Mouse (Mus musculus): Measurements from ENCODE around the gene Acad11. TPM values are rescaled to one million over a fixed set of nuclear protein-coding genes. Genes with fewer than 3 reads are reported as not detected.

The Acad11 gene
- polyA plus RNA-seq (2014; fragmentation: Illumina TruSeq; extraction: RNeasy Lipid Tissue Mini Kit (QIAGEN cat#74804)): 27.8 TPM

DNA sequence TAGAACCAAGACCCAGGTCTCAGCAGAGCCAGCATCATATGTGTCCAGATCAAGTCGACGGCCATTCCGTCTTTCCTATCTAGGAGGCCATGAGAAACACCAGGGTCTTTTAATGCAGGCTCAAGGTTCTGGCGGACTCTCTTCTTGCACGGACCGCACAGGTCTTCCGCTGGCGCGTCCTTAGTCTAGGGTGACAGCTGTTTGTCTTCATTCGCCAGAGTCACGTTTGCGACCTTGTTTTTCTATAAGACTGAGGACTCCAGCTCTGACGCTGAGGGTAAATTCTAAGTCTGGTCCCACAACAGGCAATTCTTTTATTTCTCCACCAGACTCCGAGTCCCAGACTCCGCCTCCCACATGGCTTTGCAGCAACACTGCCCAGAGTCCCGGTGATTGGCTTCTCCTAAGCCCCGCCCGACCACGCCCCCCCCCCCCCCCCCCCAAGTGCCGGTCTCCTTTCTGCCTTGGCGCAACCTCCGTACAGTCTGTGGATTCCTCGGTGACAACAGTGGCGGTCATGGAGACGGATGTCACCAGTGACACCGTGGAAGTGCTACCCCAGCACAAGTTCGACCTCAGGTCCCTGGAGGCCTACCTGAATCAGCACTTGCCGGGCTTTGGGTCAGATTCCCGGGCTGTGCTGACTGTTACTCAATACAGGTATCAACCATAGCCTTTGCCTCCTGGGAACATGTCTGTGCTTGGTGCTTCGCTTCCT lies at the start of gene Acad11:
Acad11 (plus strand) TSS at position 134 of the 718 bp plus-strand sequence.

DNA sequence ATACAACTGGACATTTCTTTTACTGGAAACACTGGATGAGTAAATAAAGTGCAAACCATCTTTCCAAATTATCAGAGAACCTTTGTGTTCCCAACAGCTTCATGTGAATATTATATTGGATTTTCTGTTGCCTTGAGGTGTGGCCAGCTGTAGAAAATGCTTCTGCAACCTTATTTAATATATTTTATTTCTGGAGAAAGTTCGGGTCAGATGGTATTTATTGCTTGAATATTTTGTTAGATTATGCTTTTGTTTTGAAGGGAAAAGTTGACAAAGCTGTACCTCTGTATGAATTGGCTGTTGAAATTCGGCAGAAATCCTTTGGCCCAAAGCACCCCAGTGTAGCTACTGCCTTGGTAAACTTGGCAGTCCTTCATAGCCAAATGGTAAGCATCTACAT lies 22.8 kb upstream of the Acad11 start, which contains the start of gene Gm28305:
Gm28305 (plus strand) TSS at position 301 of the 400 bp plus-strand sequence.

DNA sequence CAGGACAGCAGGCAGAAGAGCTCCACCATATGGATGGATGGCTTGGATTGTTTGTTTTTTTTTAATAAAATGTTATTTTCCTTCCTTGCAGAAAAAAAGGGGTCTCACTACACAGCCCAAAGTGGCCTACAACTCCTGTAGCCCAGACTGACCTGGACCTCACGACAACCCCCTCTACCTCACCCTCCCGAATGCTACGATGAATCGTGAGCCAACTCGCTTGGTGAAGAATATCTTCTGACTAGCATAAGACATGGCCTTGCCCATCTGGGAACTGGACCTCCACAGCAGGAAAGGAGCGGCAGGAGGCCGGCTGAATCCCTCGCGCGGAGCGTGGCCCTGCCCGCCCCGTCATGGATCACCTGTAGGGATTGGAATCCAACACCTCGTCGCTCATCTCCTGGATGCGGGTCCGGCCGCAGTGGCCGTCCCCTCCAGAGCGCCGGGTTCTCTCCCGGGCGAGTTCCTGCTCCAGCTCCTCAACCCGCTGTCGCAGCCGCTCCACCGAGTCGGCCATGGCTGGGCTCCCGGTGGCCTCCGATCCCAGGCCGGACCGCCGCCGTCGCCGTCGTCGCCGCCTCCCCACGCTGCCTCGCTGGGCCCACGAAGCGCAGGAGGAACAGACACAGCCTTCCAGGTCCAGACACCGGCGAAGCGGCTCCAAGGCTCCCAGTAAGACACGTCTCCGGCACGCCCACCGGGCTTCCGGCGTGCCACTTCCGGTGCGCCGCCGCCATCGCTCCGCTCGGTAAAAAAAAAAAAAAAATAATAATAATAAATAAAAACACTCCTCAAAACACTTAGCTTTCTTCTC lies 540 bp upstream of the Acad11 start, which contains the start of gene Uba5:
Uba5 (minus strand) TSS at position 705 of the 814 bp plus-strand sequence.

DNA sequence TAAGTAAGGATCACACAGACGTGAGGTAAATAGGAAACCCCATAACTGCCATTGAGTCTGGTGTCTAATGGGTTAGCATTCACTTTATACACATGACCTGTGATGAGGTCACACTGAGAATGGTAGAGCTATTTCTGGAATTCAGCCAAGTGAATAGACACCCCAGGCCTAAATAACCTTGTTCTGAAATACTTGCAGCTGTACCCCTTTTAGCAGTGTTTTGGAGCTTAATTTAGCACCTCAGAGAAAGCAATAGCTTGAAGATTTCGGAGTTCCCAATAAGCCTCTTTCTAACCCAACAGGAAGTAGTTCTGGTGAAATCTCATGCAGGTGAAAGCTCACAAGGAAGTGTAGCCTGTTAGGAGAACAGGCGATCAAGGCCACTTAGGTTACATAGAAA lies 63.7 kb downstream of the Acad11 start, which contains the start of gene Ackr4:
Ackr4 (minus strand) TSS at position 101 of the 400 bp plus-strand sequence.

Other genes starting within 250 kb of the Acad11 start
- gene Nphp3, start 60.8 kb upstream of the Acad11 start, polyA plus RNA-seq (2014; fragmentation: Illumina TruSeq; extraction: RNeasy Lipid Tissue Mini Kit (QIAGEN cat#74804)): 6.6 TPM
- gene Gm28305, start 22.7 kb upstream of the Acad11 start, polyA plus RNA-seq (2014; fragmentation: Illumina TruSeq; extraction: RNeasy Lipid Tissue Mini Kit (QIAGEN cat#74804)): not detected
- 63.2 TPM for gene Uba5, start 243 bp upstream of the Acad11 start, polyA plus RNA-seq (2014; fragmentation: Illumina TruSeq; extraction: RNeasy Lipid Tissue Mini Kit (QIAGEN cat#74804))
- 2.9 TPM for gene Ackr4, start 63.6 kb downstream of the Acad11 start, polyA plus RNA-seq (2014; fragmentation: Illumina TruSeq; extraction: RNeasy Lipid Tissue Mini Kit (QIAGEN cat#74804))
- gene Dnajc13, start 199.6 kb downstream of the Acad11 start, polyA plus RNA-seq (2014; fragmentation: Illumina TruSeq; extraction: RNeasy Lipid Tissue Mini Kit (QIAGEN cat#74804)): 84.1 TPM